Mouse (Mus musculus) G1E (cell line): ENCODE results near the gene Sgf29. TPM values are rescaled to one million over a fixed set of nuclear protein-coding genes. Genes with fewer than 3 reads are reported as not detected.

Experiments used
- ATAC-seq: 2 replicates; pipeline ENCODE4 v1.8.0; 2016; ENCODE audit warnings: mild to moderate bottlenecking; ENCODE audit not compliant: insufficient number of reproducible peaks, poor library complexity, low FRiP score, severe bottlenecking; ENCODE audit errors: extremely low read depth
- DNase-seq: peaks from one replicate; pipeline ENCODE4 v3.0.0; 2012; ENCODE audit warnings: low spot score
- H3K27me3 ChIP-seq: 2 replicates; pipeline ENCODE4 v1.6.1; 2012; ENCODE audit warnings: mild to moderate bottlenecking, low read length, inconsistent platforms; ENCODE audit not compliant: insufficient read depth
- H3K36me3 ChIP-seq: replicated peaks from 2 replicates; pipeline ENCODE3; 2012; ENCODE audit warnings: mild to moderate bottlenecking, inconsistent platforms
- H3K4me1 ChIP-seq: 2 replicates; pipeline ENCODE4 v1.6.1; 2012; ENCODE audit warnings: low read depth, low read length, inconsistent platforms, mixed read lengths; ENCODE audit not compliant: insufficient read depth
- H3K4me3 ChIP-seq: 2 replicates; pipeline ENCODE4 v1.5.1; 2012; ENCODE audit warnings: low read depth, mild to moderate bottlenecking, inconsistent platforms, low read length, moderate library complexity, mixed read lengths
- H3K9me3 ChIP-seq: replicated peaks from 2 replicates; pipeline ENCODE4 v1.6.1; 2012; ENCODE audit warnings: inconsistent platforms
- CTCF ChIP-seq: IDR thresholded peaks from 2 replicates; pipeline ENCODE4 v1.5.1; 2012; ENCODE audit warnings: low read depth, low read length, inconsistent platforms, mixed read lengths
- GATA1 ChIP-seq: IDR thresholded peaks from 2 replicates; pipeline ENCODE4 v1.6.1; 2012; ENCODE audit warnings: borderline replicate concordance, low read length, inconsistent platforms, mixed read lengths
- GATA2 ChIP-seq: IDR thresholded peaks from 2 replicates; pipeline ENCODE4 v1.6.1; 2012; ENCODE audit warnings: low read depth, low read length, inconsistent platforms, borderline replicate concordance
- POLR2AphosphoS5 ChIP-seq: IDR thresholded peaks from 2 replicates; pipeline ENCODE4 v1.6.1; 2012; ENCODE audit warnings: low read depth, low read length, inconsistent platforms; ENCODE audit not compliant: insufficient replicate concordance
- TAL1 ChIP-seq: conservative IDR thresholded peaks from 2 replicates; pipeline ENCODE4 v1.6.1; 2012; ENCODE audit warnings: low read depth, low read length, inconsistent platforms, mixed read lengths
- polyA plus RNA-seq: library from polyadenylated mRNA; stranded (reverse); fragments of >175 nt; gene quantifications from 2 replicates; pipeline ENCODE4 v1.2.3, GENCODE M21; 2012
- total RNA-seq, 2 experiments: library from RNA; stranded (forward) in 1 of 2; stranded (reverse) in 1 of 2; fragments of 200-1000 nt in 1 of 2; fragments of >200 nt in 1 of 2; fragmentation: Nextera tagmentation in 1 of 2; gene quantifications; 2 replicates each; pipeline ENCODE4 v1.2.3; 2014 to 2017

Gene Sgf29
- total and polyA plus RNA-seq, 3 experiments = 36.8 to 159 (median 124) TPM

GRCm38 (mm10) chr7:126665269-126665668 is 16.2 kb downstream of the Sgf29 start:
- ATAC-seq = no peak
- no peaks in the 10 kb centered on the region for H3K9me3 ChIP-seq
- no peak overlapping the region for H3K4me3 ChIP-seq
- H3K4me1 ChIP-seq = peaks cover 22% of the 10 kb centered on the region
- no peaks in the 10 kb centered on the region for H3K27me3 ChIP-seq
- DNase-seq = no peak
- H3K36me3 ChIP-seq = peaks cover 90% of the 10 kb centered on the region
- TF ChIP-seq GATA2 (no peak), GATA1 (no peak), CTCF (no peak), TAL1 (no peak), POLR2AphosphoS5 (no peak)

DNA sequence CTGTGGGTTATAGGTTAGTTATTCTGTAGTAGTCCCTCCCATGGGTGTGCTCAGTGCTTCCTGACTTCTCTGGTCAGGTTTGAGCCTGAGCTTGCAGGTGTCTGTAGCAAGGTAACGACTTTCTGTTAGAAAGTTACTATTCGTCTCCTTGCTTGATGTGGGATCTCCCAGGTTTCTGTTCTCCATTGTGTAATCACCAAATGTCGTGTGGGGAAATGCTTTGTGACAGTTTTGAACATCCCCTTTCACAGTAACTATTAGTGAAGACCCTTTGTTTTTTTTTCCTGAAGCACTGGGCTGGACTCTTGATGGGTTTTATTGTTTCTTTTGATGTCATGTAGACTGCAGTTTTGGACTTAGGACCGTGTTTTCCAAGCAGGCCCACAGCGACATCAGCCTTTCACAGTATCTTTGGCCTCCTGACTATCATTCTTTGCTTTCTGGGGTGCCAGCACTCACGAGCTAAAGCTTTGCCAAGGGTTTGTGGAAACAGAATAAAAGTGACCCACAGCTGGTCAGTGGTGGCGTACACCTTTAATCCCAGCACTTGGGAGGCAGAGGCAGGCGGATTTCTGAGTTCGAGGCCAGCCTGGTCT is 18.5 kb downstream of the Sgf29 start:
- ATAC-seq (no peak), DNase-seq (no peak)
- Histone ChIP-seq H3K4me1 (peaks cover 19% of the 10 kb centered on the region), H3K9me3 (no peaks in the 10 kb centered on the region), H3K27me3 (no peaks in the 10 kb centered on the region), H3K36me3 (peaks cover 97% of the 10 kb centered on the region), H3K4me3 (no peak overlapping the region)
- TF ChIP-seq CTCF = no peak
- no peak for TF ChIP-seq GATA1
- TF ChIP-seq TAL1 = no peak

- no peak overlapping the region for H3K4me3 ChIP-seq
- H3K36me3 ChIP-seq = peaks cover 97% of the 10 kb centered on the region
- ATAC-seq = no peak
Measured at GRCm38 (mm10) chr7:126668452-126668851, 19.3 kb downstream of the Sgf29 start.

GRCm38 (mm10) chr7:126670152-126670551 is 21.0 kb downstream of the Sgf29 start:
- no peak for ATAC-seq

More at GRCm38 (mm10) chr7:126668452-126668851, 19.3 kb downstream of the Sgf29 start:
- Histone ChIP-seq H3K4me1 (peaks cover 14% of the 10 kb centered on the region), H3K9me3 (no peaks in the 10 kb centered on the region), H3K27me3 (no peaks in the 10 kb centered on the region)
- DNase-seq = no peak
- TF ChIP-seq GATA1 (no peak), GATA2 (no peak), TAL1 (no peak), CTCF (no peak), POLR2AphosphoS5 (no peak)

GRCm38 (mm10) chr7:126672111-126672510 is 23.0 kb downstream of the Sgf29 start:
- TF ChIP-seq TAL1 (no peak), POLR2AphosphoS5 (no peak), GATA2 (no peak), GATA1 (no peak), CTCF (no peak)
- peaks cover 94% of the 10 kb centered on the region for H3K36me3 ChIP-seq
- no peak overlapping the region for H3K4me3 ChIP-seq

More at GRCm38 (mm10) chr7:126670152-126670551, 21.0 kb downstream of the Sgf29 start:
- TF ChIP-seq GATA1 = no peak
- no peak for TF ChIP-seq TAL1
- no peak for TF ChIP-seq POLR2AphosphoS5
- TF ChIP-seq CTCF = no peak
- TF ChIP-seq GATA2 = no peak
- Histone ChIP-seq H3K9me3 (no peaks in the 10 kb centered on the region), H3K36me3 (peaks cover 92% of the 10 kb centered on the region), H3K4me1 (peaks cover 5% of the 10 kb centered on the region; the same call in 1 of the 2 replicates), H3K27me3 (no peaks in the 10 kb centered on the region), H3K4me3 (no peak overlapping the region)
- no peak for DNase-seq

GRCm38 (mm10) chr7:126675104-126675503 is 26.0 kb downstream of the Sgf29 start:
- ATAC-seq (no peak), DNase-seq (no peak)
- TF ChIP-seq TAL1 (no peak), POLR2AphosphoS5 (no peak), CTCF (no peak), GATA1 (no peak), GATA2 (no peak)
- no peaks in the 10 kb centered on the region for H3K27me3 ChIP-seq
- H3K4me3 ChIP-seq = no peak overlapping the region
- peaks cover 6% of the 10 kb centered on the region; the same call in 1 of the 2 replicates for H3K4me1 ChIP-seq
- H3K36me3 ChIP-seq = peaks cover 90% of the 10 kb centered on the region
- H3K9me3 ChIP-seq = no peaks in the 10 kb centered on the region

More at GRCm38 (mm10) chr7:126672111-126672510, 23.0 kb downstream of the Sgf29 start:
- no peaks in the 10 kb centered on the region for H3K27me3 ChIP-seq
- no peaks in the 10 kb centered on the region for H3K9me3 ChIP-seq
- DNase-seq (no peak), ATAC-seq (no peak)
- H3K4me1 ChIP-seq = peaks cover 9% of the 10 kb centered on the region; the same call in 1 of the 2 replicates
